Mouse (Mus musculus): Measurements from ENCODE around the gene Gm11027. TPM values are rescaled to one million over a fixed set of nuclear protein-coding genes. Genes with fewer than 3 reads are reported as not detected.

The Gm11027 gene
- polyA plus RNA-seq, 1 experiment from 2014 or later = not detected

GRCm38 (mm10) chr12:116315498-116315897 lies 40.3 kb downstream of the Gm11027 start:
- Histone ChIP-seq H3K4me2 (no peak overlapping the region), H3K9ac (no peak overlapping the region), H3K4me1 (replicated peaks) (no peaks in the 10 kb centered on the region), H3K27ac (replicated peaks) (no peak overlapping the region), H3K9me3 (no peaks in the 10 kb centered on the region), H3K27me3 (no peaks in the 10 kb centered on the region), H3K36me3 (no peaks in the 10 kb centered on the region), H3K4me3 (no peak overlapping the region)
- WGBS = 87% methylated on average over 3 of the region's 3 CpGs
- ATAC-seq (ENCODE audit: low read depth) = no peak

GRCm38 (mm10) chr12:116317818-116318217 lies 42.6 kb downstream of the Gm11027 start:
- H3K9ac ChIP-seq = no peak overlapping the region
- no peaks in the 10 kb centered on the region for H3K36me3 ChIP-seq
- ATAC-seq (ENCODE audit: low read depth) = no peak
- H3K27me3 ChIP-seq = no peaks in the 10 kb centered on the region
- H3K27ac ChIP-seq (replicated peaks) = no peak overlapping the region
- 68% methylated on average over 1 of the region's 1 CpGs for WGBS
- H3K4me3 ChIP-seq = no peak overlapping the region
- H3K4me1 ChIP-seq (replicated peaks) = no peaks in the 10 kb centered on the region
- no peak overlapping the region for H3K4me2 ChIP-seq
- H3K9me3 ChIP-seq = no peaks in the 10 kb centered on the region

Small RNAs within 50 kb of the gene (microRNA-seq; reads per million reads assigned to microRNA genes)
- not detected for gene Gm23190

Other genes starting within 250 kb of the Gm11027 start
- gene Zfp386, start 227.7 kb upstream of the Gm11027 start, polyA plus RNA-seq (2015; fragmentation: Nextera tagmentation; extraction: Ambion mirVana) = 53.8 and 55.8 TPM in 2 replicates
- gene Vipr2, start 197.7 kb upstream of the Gm11027 start, polyA plus RNA-seq (2015; fragmentation: Nextera tagmentation; extraction: Ambion mirVana) = 0.50 and 0.59 TPM in 2 replicates
- gene Wdr60, start 12.4 kb upstream of the Gm11027 start, polyA plus RNA-seq (2015; fragmentation: Nextera tagmentation; extraction: Ambion mirVana) = 20.6 and 25.0 TPM in 2 replicates
- 11.1 and 11.2 TPM in 2 replicates for gene Esyt2, start 5.8 kb downstream of the Gm11027 start, polyA plus RNA-seq (2015; fragmentation: Nextera tagmentation; extraction: Ambion mirVana)
- gene Ncapg2, start 130.0 kb downstream of the Gm11027 start, polyA plus RNA-seq (2015; fragmentation: Nextera tagmentation; extraction: Ambion mirVana) = 6.6 and 8.7 TPM in 2 replicates
- 8.1 and 10.6 TPM in 2 replicates for gene Ptprn2, start 210.3 kb downstream of the Gm11027 start, polyA plus RNA-seq (2015; fragmentation: Nextera tagmentation; extraction: Ambion mirVana)

Data from neural tube, embryonic 13.5 days (tissue).